Mouse (Mus musculus): ENCODE measurements around the gene Ilf2.

DNA sequence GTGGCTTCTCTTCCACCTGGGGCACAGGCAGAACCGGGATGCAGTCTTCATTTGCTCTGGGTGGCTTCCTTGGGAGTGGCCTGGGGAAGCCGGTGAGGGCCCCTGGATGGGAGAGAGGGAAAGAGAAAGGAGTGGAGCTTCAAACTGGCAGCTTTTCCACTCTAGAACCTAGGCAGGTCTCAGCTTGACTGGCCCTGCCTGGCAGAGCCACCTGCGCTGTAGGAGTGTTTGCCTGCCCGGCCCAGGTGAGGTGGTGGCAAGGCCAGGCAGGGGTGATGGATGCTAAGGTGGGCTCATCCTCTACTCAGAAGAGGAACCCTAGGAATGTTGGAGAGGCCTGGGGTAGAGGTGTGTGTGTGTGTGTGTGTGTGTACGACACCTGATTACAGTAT lies 62.0 kb downstream of the Ilf2 start:
- no peak for TF ChIP-seq POLR2A (IDR thresholded peaks at IDR 0.05; ENCODE audit: low read depth, low read length)
- no peak for TF ChIP-seq CTCF (IDR thresholded peaks at IDR 0.05; ENCODE audit: borderline replicate concordance, insufficient read depth, low read length)
